Mouse (Mus musculus) lung, postnatal 0 days (tissue): ENCODE measurements at regions not wholly inside any gene's neighbourhood (a gene's known extent, or its start where the extent isn't known, plus 50 kb on each side); places are given as distances from the start of the nearest gene placed in this dataset.

Source experiments
- CTCF ChIP-seq: IDR thresholded peaks from 2 replicates; pipeline ENCODE4 v1.5.1; 2016; ENCODE audit warnings: antibody characterized with exemption, mild to moderate bottlenecking
- EP300 ChIP-seq: IDR thresholded peaks from 2 replicates; pipeline ENCODE4 v1.6.1; 2016; ENCODE audit warnings: antibody characterized with exemption, mild to moderate bottlenecking, control low read depth

- TF ChIP-seq CTCF = no peak
- no peak for TF ChIP-seq EP300
These were observed 189.5 kb upstream of the BB014433 start for GRCm38 (mm10) chr8:15235410-15235809.
